ENCODE assay signal across 9 mouse cellular contexts in genomic region chr5:115535635-115536034, GRCm38 (mm10). TPM values are rescaled to one million over a fixed set of nuclear protein-coding genes. Genes with fewer than 3 reads are reported as not detected.
A peak's percentile ranks its signal among the peaks of the same experiment; 100 is the strongest.
DNase-seq lines count a peak whose midpoint lies in the region; ATAC-seq and TF ChIP-seq lines count a peak whose summit lies in the region.
"Had no signal": no experiment of that assay in that cellular context is flagged by ENCODE, and none has a peak within 500 bp of the region (broad histone marks: within the 10 kb centered on the region; RNA-seq: fewer than 3 reads in every experiment).

No protein-coding gene starts in this region.

- WGBS in heart, adult 2 months, result 36% methylated on average over 7 of the region's 7 CpGs
- WGBS in bone marrow, adult 2 months, result 3% methylated on average over 7 of the region's 7 CpGs
- 2% methylated on average over 7 of the region's 7 CpGs for WGBS in macrophage (ENCODE audit: missing documents)
- 33% methylated on average over 7 of the region's 7 CpGs for WGBS in forebrain, embryonic 16.5 days

- no peak overlapping the region; the same call in 1 of the 2 replicates for H3K4me3 ChIP-seq in heart, adult 2 months
- H3K4me3 ChIP-seq in bone marrow, adult 2 months (replicated peaks; ENCODE audit: control insufficient read depth, low read depth, low read length), result peak overlapping the region; percentile 55
- no peak overlapping the region for H3K4me3 ChIP-seq in macrophage (ENCODE audit: inconsistent target)
- H3K4me3 ChIP-seq in forebrain, embryonic 16.5 days (replicated peaks; ENCODE audit: low read length), result no peak overlapping the region

- peaks cover 3% of the 10 kb centered on the region; the same call in 1 of the 2 replicates for H3K36me3 ChIP-seq in heart, adult 2 months (ENCODE audit: control insufficient read depth, insufficient read depth, low read length)
- H3K36me3 ChIP-seq in macrophage (ENCODE audit: inconsistent target), result no peaks in the 10 kb centered on the region
- no peaks in the 10 kb centered on the region for H3K36me3 ChIP-seq in forebrain, embryonic 16.5 days (ENCODE audit: control insufficient read depth, insufficient read depth)

- no peak for TF ChIP-seq CTCF in heart, adult 2 months (IDR thresholded peaks at IDR 0.05)
- TF ChIP-seq CTCF in bone marrow, adult 2 months (IDR thresholded peaks at IDR 0.05; ENCODE audit: control insufficient read depth, insufficient read depth, low read length), result no peak

- H3K4me1 ChIP-seq in heart, adult 2 months (ENCODE audit: control insufficient read depth, insufficient read depth, low read length), result peaks cover 42% of the 10 kb centered on the region
- H3K4me1 ChIP-seq in bone marrow, adult 2 months (ENCODE audit: control insufficient read depth, insufficient read depth, low read length), result peaks cover 14% of the 10 kb centered on the region
- H3K4me1 ChIP-seq in forebrain, embryonic 16.5 days (replicated peaks; ENCODE audit: control insufficient read depth, insufficient read depth, low read length), result peaks cover 31% of the 10 kb centered on the region

- H3K9me3 ChIP-seq in forebrain, embryonic 16.5 days (ENCODE audit: control insufficient read depth, low read length), result no peaks in the 10 kb centered on the region

- H3K9ac ChIP-seq in heart, adult 2 months (ENCODE audit: low read depth, low read length), result 0 out of 2 replicates have a peak overlapping the region, but pooled peaks have one; percentile 3
- H3K9ac ChIP-seq in forebrain, embryonic 16.5 days (replicated peaks; ENCODE audit: low read depth, low read length), result no peak overlapping the region

- intact Hi-C loops in heart, adult 2 months (cut with DNase I), result loop anchor here (2.0 kb wide), 1 partner anchor 15 kb away; no protein-coding TSS in a partner anchor

- H3K27me3 ChIP-seq in heart, adult 2 months (ENCODE audit: control insufficient read depth, insufficient read depth, low read length), result no peaks in the 10 kb centered on the region
- H3K27me3 ChIP-seq in forebrain, embryonic 16.5 days (replicated peaks; ENCODE audit: control insufficient read depth, insufficient read depth, low read length), result no peaks in the 10 kb centered on the region
- H3K27me3 ChIP-seq: CH12.LX had no signal

- TF ChIP-seq EP300 in heart, adult 2 months (IDR thresholded peaks at IDR 0.05; ENCODE audit: insufficient read depth, low read depth, low read length), result 0 out of 2 replicates have a peak, but pooled peaks have one; percentile 27

- TF ChIP-seq POLR2A in heart, adult 2 months (IDR thresholded peaks at IDR 0.05; ENCODE audit: insufficient read depth, low read depth, low read length), result no peak
- TF ChIP-seq POLR2A in bone marrow, adult 2 months (IDR thresholded peaks at IDR 0.05; ENCODE audit: borderline replicate concordance, control insufficient read depth, low read depth, low read length), result no peak

- ATAC-seq in forebrain, embryonic 16.5 days, result no peak
- ATAC-seq in erythroid progenitor cell, adult 5-6 weeks (replicated peaks; ENCODE audit: low FRiP score, poor library complexity, severe bottlenecking), result no peak
- ATAC-seq in inflammation-experienced regulatory T-cells, adult 6 months, result no peak

- H3K79me2 ChIP-seq in heart, adult 2 months (replicated peaks; ENCODE audit: control insufficient read depth, insufficient read depth, low read length), result 0 out of 2 replicates have a peak, but pooled peaks cover 1% of the 10 kb centered on the region
- peaks cover 95% of the 10 kb centered on the region for H3K79me2 ChIP-seq in macrophage (ENCODE audit: inconsistent target)

- DNase-seq in heart, adult 2 months, result peak in 1 of 2 experiments; percentile 52
- DNase-seq in heart, adult 8-10 months (ENCODE audit: low spot score), result no peak
- peak; percentile 31 to 65 for DNase-seq in kidney, postnatal 25 days

- H3K4me2 ChIP-seq in forebrain, embryonic 16.5 days (ENCODE audit: low read length), result no peak overlapping the region

- peak overlapping the region; percentile 72 for H3K27ac ChIP-seq in heart, adult 2 months
- peak overlapping the region; percentile 80 for H3K27ac ChIP-seq in bone marrow, adult 2 months (ENCODE audit: control insufficient read depth, insufficient read depth, low read depth, low read length, poor library complexity)
- peak overlapping the region; percentile 92 for H3K27ac ChIP-seq in macrophage
- no peak overlapping the region for H3K27ac ChIP-seq in forebrain, embryonic 16.5 days (ENCODE audit: low read length)

RNA-seq across cellular contexts. Expression of gene Rplp0, which starts 23.6 kb away (rescaled TPM):
- 100 to 1,000 TPM; 587 to 705 TPM for total RNA-seq in heart, adult 2 months (2021)
- 1,240 and 1,274 TPM in 2 replicates for polyA plus RNA-seq in heart, adult 2 months (2012; rRNA removed)
- total RNA-seq in heart, adult 8-10 months (2022), result 100 to 1,000 TPM; 591 to 710 (median 629) TPM
- 1,167 and 1,244 TPM in 2 replicates for polyA plus RNA-seq in bone marrow, adult 2 months (2011; ENCODE audit: insufficient read depth, insufficient read length, low replicate concordance, missing spikeins)
- 100 to 1,000 TPM in 3 of 26 experiments, 10 to 100 TPM in 23; 33.9 to 262 (median 61.4) TPM for total RNA-seq in macrophage (2018; cell fraction: chromatin; rRNA removed)
- 1,000 to 10,000 TPM in 11 of 26 experiments, 100 to 1,000 TPM in 15; 571 to 1,302 (median 885) TPM for total RNA-seq in macrophage (2018; cell fraction: cytosol; rRNA removed)
- total RNA-seq in macrophage (2018; cell fraction: nucleus; rRNA removed), result 100 to 1,000 TPM; 118 to 274 (median 175) TPM
- polyA plus RNA-seq in macrophage (2018), result 520 to 1,272 TPM (median 1,219 TPM) in 3 replicates
- 944 and 986 TPM in 2 replicates for polyA plus RNA-seq in forebrain, embryonic 16.5 days (2015; fragmentation: Nextera tagmentation; extraction: Ambion mirVana)
- total RNA-seq in erythroid progenitor cell, adult 5-6 weeks (2015; ENCODE audit: low replicate concordance), result 1,000 and 1,025 TPM in 2 replicates
- 380 and 735 TPM in 2 replicates for total RNA-seq in erythroid progenitor cell, adult 5-6 weeks (2017; ENCODE audit: low replicate concordance)
- polyA plus RNA-seq in inflammation-experienced regulatory T-cells, adult 6 months (2017; shearing (Covaris generic)), result 1,000 to 10,000 TPM; 3,093 to 3,894 (median 3,885) TPM

RNA-seq across cellular contexts. Expression of gene Pxn, which starts 29.2 kb away (rescaled TPM):
- total RNA-seq in heart, adult 2 months (2021), result 10 to 100 TPM; 35.9 to 37.1 TPM
- 51.9 and 56.5 TPM in 2 replicates for polyA plus RNA-seq in heart, adult 2 months (2012; rRNA removed)
- 10 to 100 TPM; 31.2 to 43.4 (median 34.1) TPM for total RNA-seq in heart, adult 8-10 months (2022)
- polyA plus RNA-seq in bone marrow, adult 2 months (2011; ENCODE audit: insufficient read depth, insufficient read length, low replicate concordance, missing spikeins), result 32.5 and 71.6 TPM in 2 replicates
- total RNA-seq in macrophage (2018; cell fraction: chromatin; rRNA removed), result 100 to 1,000 TPM; 147 to 750 (median 196) TPM
- 100 to 1,000 TPM in 5 of 26 experiments, 10 to 100 TPM in 21; 72.4 to 157 (median 88.1) TPM for total RNA-seq in macrophage (2018; cell fraction: cytosol; rRNA removed)
- 100 to 1,000 TPM; 108 to 337 (median 136) TPM for total RNA-seq in macrophage (2018; cell fraction: nucleus; rRNA removed)
- polyA plus RNA-seq in macrophage (2018), result 48.5 to 74.5 TPM (median 67.7 TPM) in 3 replicates
- polyA plus RNA-seq in forebrain, embryonic 16.5 days (2015; fragmentation: Nextera tagmentation; extraction: Ambion mirVana), result 20.6 and 22.5 TPM in 2 replicates
- total RNA-seq in erythroid progenitor cell, adult 5-6 weeks (2015; ENCODE audit: low replicate concordance), result 18.9 and 24.5 TPM in 2 replicates
- total RNA-seq in erythroid progenitor cell, adult 5-6 weeks (2017; ENCODE audit: low replicate concordance), result 11.1 and 21.2 TPM in 2 replicates
- 10 to 100 TPM; 13.7 to 22.1 (median 16.7) TPM for polyA plus RNA-seq in inflammation-experienced regulatory T-cells, adult 6 months (2017; shearing (Covaris generic))

RNA-seq across cellular contexts. Expression of gene Gcn1l1, which starts 29.4 kb away (rescaled TPM):
- total RNA-seq in heart, adult 2 months (2021), result 10 to 100 TPM; 34.2 to 40.1 TPM
- polyA plus RNA-seq in heart, adult 2 months (2012; rRNA removed), result 21.5 and 34.6 TPM in 2 replicates
- total RNA-seq in heart, adult 8-10 months (2022), result 10 to 100 TPM; 35.7 to 41.6 (median 39.3) TPM
- polyA plus RNA-seq in bone marrow, adult 2 months (2011; ENCODE audit: insufficient read depth, insufficient read length, low replicate concordance, missing spikeins), result 23.3 and 38.4 TPM in 2 replicates
- 100 to 1,000 TPM in 19 of 26 experiments, 10 to 100 TPM in 7; 62.0 to 244 (median 110) TPM for total RNA-seq in macrophage (2018; cell fraction: chromatin; rRNA removed)
- total RNA-seq in macrophage (2018; cell fraction: cytosol; rRNA removed), result 10 to 100 TPM; 10.0 to 31.8 (median 20.5) TPM
- 10 to 100 TPM; 33.2 to 96.2 (median 57.2) TPM for total RNA-seq in macrophage (2018; cell fraction: nucleus; rRNA removed)
- 12.9 to 25.7 TPM (median 22.1 TPM) in 3 replicates for polyA plus RNA-seq in macrophage (2018)
- polyA plus RNA-seq in forebrain, embryonic 16.5 days (2015; fragmentation: Nextera tagmentation; extraction: Ambion mirVana), result 44.7 and 53.6 TPM in 2 replicates
- total RNA-seq in erythroid progenitor cell, adult 5-6 weeks (2015; ENCODE audit: low replicate concordance), result 9.4 and 17.6 TPM in 2 replicates
- 13.7 and 14.1 TPM in 2 replicates for total RNA-seq in erythroid progenitor cell, adult 5-6 weeks (2017; ENCODE audit: low replicate concordance)
- polyA plus RNA-seq in inflammation-experienced regulatory T-cells, adult 6 months (2017; shearing (Covaris generic)), result 10 to 100 TPM; 24.7 to 36.4 (median 28.6) TPM

RNA-seq across cellular contexts. Expression of gene Sirt4, which starts 51.1 kb away (rescaled TPM):
- total RNA-seq in heart, adult 2 months (2021), result 10 to 100 TPM; 15.3 to 18.8 TPM
- 25.1 and 31.3 TPM in 2 replicates for polyA plus RNA-seq in heart, adult 2 months (2012; rRNA removed)
- total RNA-seq in heart, adult 8-10 months (2022), result 10 to 100 TPM; 17.9 to 21.4 (median 19.6) TPM
- 9.0 and 13.2 TPM in 2 replicates for polyA plus RNA-seq in bone marrow, adult 2 months (2011; ENCODE audit: insufficient read depth, insufficient read length, low replicate concordance, missing spikeins)
- 10 to 100 TPM in 24 of 26 experiments, 1 to 10 TPM in 2; 6.2 to 80.4 (median 31.0) TPM for total RNA-seq in macrophage (2018; cell fraction: chromatin; rRNA removed)
- total RNA-seq in macrophage (2018; cell fraction: cytosol; rRNA removed), result 10 to 100 TPM in 4 of 26 experiments, 1 to 10 TPM in 22; 2.0 to 12.0 (median 7.2) TPM
- total RNA-seq in macrophage (2018; cell fraction: nucleus; rRNA removed), result 10 to 100 TPM in 25 of 26 experiments, 1 to 10 TPM in 1; 4.8 to 59.3 (median 25.2) TPM
- 6.7 to 11.2 TPM (median 7.2 TPM) in 3 replicates for polyA plus RNA-seq in macrophage (2018)
- polyA plus RNA-seq in forebrain, embryonic 16.5 days (2015; fragmentation: Nextera tagmentation; extraction: Ambion mirVana), result 32.7 and 37.6 TPM in 2 replicates
- total RNA-seq in erythroid progenitor cell, adult 5-6 weeks (2015; ENCODE audit: low replicate concordance), result 1.8 TPM in 1 of 2 replicates, not detected in the other
- 3.3 TPM in 1 of 2 replicates, not detected in the other for total RNA-seq in erythroid progenitor cell, adult 5-6 weeks (2017; ENCODE audit: low replicate concordance)
- 10 to 100 TPM; 12.0 to 18.5 (median 14.8) TPM for polyA plus RNA-seq in inflammation-experienced regulatory T-cells, adult 6 months (2017; shearing (Covaris generic))
